Mouse (Mus musculus) heart, adult 2 months (tissue): ENCODE measurements around the gene Adprm. TPM values are rescaled to one million over a fixed set of nuclear protein-coding genes. Genes with fewer than 3 reads are reported as not detected.
A peak's percentile ranks its signal among the peaks of the same experiment; 100 is the strongest.

ENCODE experiments used
- DNase-seq, 2 experiments: peaks; one replicate each; pipeline ENCODE4 v3.0.0; 2021
- H3K27ac ChIP-seq: fragments of 200-600 bp; 2 replicates; pipeline ENCODE4 v1.8.1; 2022
- H3K27me3 ChIP-seq: fragments of 200-500 bp; 2 replicates; pipeline ENCODE4 v1.6.1; 2012; ENCODE audit warnings: mild to moderate bottlenecking, low read length, inconsistent platforms, mixed read lengths; ENCODE audit not compliant: control insufficient read depth, insufficient read depth
- H3K36me3 ChIP-seq: fragments of 200-500 bp; 2 replicates; pipeline ENCODE4 v1.6.1; 2012; ENCODE audit warnings: low read length, inconsistent platforms; ENCODE audit not compliant: control insufficient read depth, insufficient read depth
- H3K4me1 ChIP-seq: fragments of 200-500 bp; 2 replicates; pipeline ENCODE4 v1.6.1; 2011; ENCODE audit warnings: low read length; ENCODE audit not compliant: control insufficient read depth, insufficient read depth
- H3K4me3 ChIP-seq: fragments of 200-600 bp; 2 replicates; pipeline ENCODE4 v1.8.1; 2022
- H3K79me2 ChIP-seq: fragments of 200-500 bp; replicated peaks from 2 replicates; pipeline ENCODE4 v1.6.1; 2012; ENCODE audit warnings: mild to moderate bottlenecking, inconsistent platforms, low read length, moderate library complexity, mixed read lengths; ENCODE audit not compliant: control insufficient read depth, insufficient read depth
- H3K9ac ChIP-seq: fragments of 200-500 bp; 2 replicates; pipeline ENCODE4 v1.6.1; 2012; ENCODE audit warnings: low read depth, mild to moderate bottlenecking, control low read depth, inconsistent platforms, low read length, mixed read lengths
- CTCF ChIP-seq: fragments of 200-600 bp; IDR thresholded peaks from 2 replicates; pipeline ENCODE4 v1.8.1; 2022; ENCODE audit warnings: antibody characterized with exemption, mild to moderate bottlenecking, moderate library complexity
- EP300 ChIP-seq: fragments of 200-500 bp; IDR thresholded peaks from 2 replicates; pipeline ENCODE4 v1.6.1; 2011; ENCODE audit warnings: low read depth, low read length, control low read depth; ENCODE audit not compliant: insufficient read depth
- POLR2A ChIP-seq: fragments of 200-500 bp; IDR thresholded peaks from 2 replicates; pipeline ENCODE4 v1.6.1; 2011; ENCODE audit warnings: mild to moderate bottlenecking, low read depth, low read length, control low read depth; ENCODE audit not compliant: insufficient read depth
- WGBS: fragments of 180-500 bp; shearing (Covaris S2); methylation state at CpG from one replicate; pipeline ENCODE4 v1.1.7; 2018; 5-methylcytosine and 5-hydroxymethylcytosine counted together
- intact Hi-C: fragments of 180-260 bp; cut with DNase I; formaldehyde crosslinking; loops from one replicate; pipeline ENCODE4 v1.15.1; 2025
- polyA plus RNA-seq: library from polyadenylated mRNA; depleted of rRNA; stranded (reverse); fragments of >200 nt; gene quantifications from 2 replicates; pipeline ENCODE4 v1.2.3, GENCODE M21; 2012
- total RNA-seq, 2 experiments: library from RNA; stranded (reverse); gene quantifications; 2 replicates each; pipeline ENCODE4 v1.2.3; 2021

Gene Adprm
- total and polyA plus RNA-seq, 3 experiments = 9.8 to 14.6 (median 10.8) TPM

- 7% methylated on average over 3 of the region's 3 CpGs for WGBS
- TF ChIP-seq CTCF = peak; percentile 90
- no peak for TF ChIP-seq EP300
- intact Hi-C loops = loop anchor here (1.0 to 2.0 kb wide), 2 partner anchors 56 to 177 kb away; no protein-coding TSS in a partner anchor
- no peaks in the 10 kb centered on the region; the same call in 1 of the 2 replicates for H3K4me1 ChIP-seq
- H3K27me3 ChIP-seq = peaks cover 3% of the 10 kb centered on the region; the same call in 1 of the 2 replicates
- no peak overlapping the region for H3K4me3 ChIP-seq
- no peaks in the 10 kb centered on the region for H3K36me3 ChIP-seq
- peak; percentile 44 to 55 for DNase-seq
- no peak overlapping the region for H3K27ac ChIP-seq
- H3K79me2 ChIP-seq = no peaks in the 10 kb centered on the region
- H3K9ac ChIP-seq = no peak overlapping the region
These were observed 27.8 kb upstream of the Adprm start for GRCm38 (mm10) chr11:67080168-67080567.

- 78% methylated on average over 11 of the region's 11 CpGs for WGBS
- no peak for DNase-seq
- H3K27ac ChIP-seq = no peak overlapping the region
- H3K9ac ChIP-seq = no peak overlapping the region
- H3K4me3 ChIP-seq = no peak overlapping the region
- H3K4me1 ChIP-seq = no peaks in the 10 kb centered on the region; the same call in 1 of the 2 replicates
- peaks cover 3% of the 10 kb centered on the region; the same call in 1 of the 2 replicates for H3K27me3 ChIP-seq
- H3K36me3 ChIP-seq = no peaks in the 10 kb centered on the region
- intact Hi-C loops = loop anchor here (1.0 to 2.0 kb wide), 2 partner anchors 55 to 177 kb away; no protein-coding TSS in a partner anchor
- TF ChIP-seq EP300 = no peak
- no peak for TF ChIP-seq CTCF
- TF ChIP-seq POLR2A = no peak
- no peaks in the 10 kb centered on the region for H3K79me2 ChIP-seq
These were observed 27.3 kb upstream of the Adprm start for GRCm38 (mm10) chr11:67079740-67080139.

GRCm38 (mm10) chr11:67078888-67079287 lies 26.5 kb upstream of the Adprm start:
- H3K36me3 ChIP-seq = no peaks in the 10 kb centered on the region

GRCm38 (mm10) chr11:67078000-67078399 lies 25.6 kb upstream of the Adprm start, which contains the start of gene Myh3:
Gene Myh3, plus strand, starts transcription at chr11:67078300.
- DNase-seq = no peak
- H3K4me3 ChIP-seq = no peak within 1 kb of the TSS
- no peak for TF ChIP-seq CTCF
- TF ChIP-seq EP300 = no peak
- TF ChIP-seq POLR2A = no peak
- intact Hi-C loops = no loop called here
- H3K36me3 ChIP-seq = no peaks in the 10 kb centered on the region
- 75% methylated on average over 5 of the region's 5 CpGs for WGBS
- no peaks in the 10 kb centered on the region for H3K79me2 ChIP-seq
- no peaks in the 10 kb centered on the region; the same call in 1 of the 2 replicates for H3K4me1 ChIP-seq
- H3K9ac ChIP-seq = no peak within 1 kb of the TSS
- H3K27me3 ChIP-seq = no peaks in the 10 kb centered on the region
- no peak within 1 kb of the TSS for H3K27ac ChIP-seq

More at GRCm38 (mm10) chr11:67078888-67079287, 26.5 kb upstream of the Adprm start:
- WGBS = 83% methylated on average over 6 of the region's 6 CpGs
- no peak for DNase-seq
- TF ChIP-seq POLR2A = no peak
- no peak for TF ChIP-seq CTCF
- no peak for TF ChIP-seq EP300
- H3K9ac ChIP-seq = no peak overlapping the region
- intact Hi-C loops = no loop called here
- H3K4me1 ChIP-seq = no peaks in the 10 kb centered on the region; the same call in 1 of the 2 replicates
- no peaks in the 10 kb centered on the region for H3K79me2 ChIP-seq
- no peak overlapping the region for H3K4me3 ChIP-seq
- no peak overlapping the region for H3K27ac ChIP-seq
- peaks cover 2% of the 10 kb centered on the region; the same call in 1 of the 2 replicates for H3K27me3 ChIP-seq

- Histone ChIP-seq H3K27me3 (no peaks in the 10 kb centered on the region), H3K36me3 (no peaks in the 10 kb centered on the region), H3K4me1 (no peaks in the 10 kb centered on the region; the same call in 1 of the 2 replicates), H3K9ac (no peak overlapping the region), H3K79me2 (no peaks in the 10 kb centered on the region), H3K27ac (no peak overlapping the region), H3K4me3 (no peak overlapping the region)
- intact Hi-C loops = no loop called here
- TF ChIP-seq EP300 (no peak), POLR2A (no peak), CTCF (no peak)
- WGBS = 55% methylated on average over 3 of the region's 3 CpGs
- no peak for DNase-seq
These were observed 25.0 kb upstream of the Adprm start for GRCm38 (mm10) chr11:67077435-67077834.

- Histone ChIP-seq H3K36me3 (no peaks in the 10 kb centered on the region), H3K9ac (no peak overlapping the region), H3K27me3 (no peaks in the 10 kb centered on the region), H3K27ac (no peak overlapping the region), H3K79me2 (no peaks in the 10 kb centered on the region), H3K4me1 (no peaks in the 10 kb centered on the region; the same call in 1 of the 2 replicates), H3K4me3 (no peak overlapping the region)
- TF ChIP-seq CTCF = no peak
- no peak for TF ChIP-seq POLR2A
- TF ChIP-seq EP300 = no peak
- intact Hi-C loops = no loop called here
- WGBS = 86% methylated on average over 5 of the region's 5 CpGs
- no peak for DNase-seq
These were observed 24.4 kb upstream of the Adprm start for GRCm38 (mm10) chr11:67076781-67077180.
